Mouse (Mus musculus): Measurements from ENCODE around the gene Pde9a.

DNA sequence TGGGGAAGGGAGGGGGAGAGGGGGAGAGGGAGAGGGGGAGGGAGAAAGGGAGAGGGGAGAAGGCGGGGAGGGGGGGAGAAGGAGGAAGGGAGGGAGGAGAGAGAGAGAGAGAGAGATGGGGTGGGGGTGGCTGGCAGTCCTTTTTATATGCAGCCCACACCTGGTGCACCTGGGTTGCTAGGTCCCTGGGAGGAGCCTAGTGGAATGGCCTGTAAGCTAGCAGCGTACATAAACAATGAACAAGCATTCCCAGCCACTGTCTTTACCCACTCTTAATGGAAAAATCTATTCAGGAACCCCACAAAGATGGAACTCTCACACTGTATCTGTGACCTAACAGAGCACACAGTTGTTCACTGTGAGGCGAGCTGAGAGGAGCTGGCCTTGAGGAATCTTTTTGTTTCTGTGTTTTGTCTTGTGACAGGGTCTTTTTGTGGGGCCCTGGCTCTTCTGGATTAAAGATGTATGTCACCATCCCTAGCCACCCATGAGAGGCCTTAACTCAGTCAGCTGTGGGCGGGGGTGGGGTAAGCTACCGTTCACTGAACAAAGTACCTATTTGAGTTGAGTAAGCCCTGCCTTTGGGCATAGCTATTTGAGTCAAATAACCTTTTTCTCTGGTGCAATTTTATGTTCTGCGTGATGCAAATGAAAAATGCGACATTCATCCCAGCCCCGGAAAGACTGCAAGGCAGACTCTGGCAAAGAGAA, 30.1 kb upstream of the Pde9a start:
- TF ChIP-seq TAL1 (IDR thresholded peaks at IDR 0.05; ENCODE audit: low read length) (no peak), GATA1 (IDR thresholded peaks at IDR 0.05; ENCODE audit: low read length) (no peak)

Data from erythroblast, embryonic 14.5 days (primary cell).